Mouse (Mus musculus) lung, adult 2 months (tissue): ENCODE measurements around the gene Popdc2. TPM values are rescaled to one million over a fixed set of nuclear protein-coding genes. Genes with fewer than 3 reads are reported as not detected.

Experiments
- DNase-seq: peaks from one replicate; pipeline ENCODE4 v3.0.0; 2022
- H3K4me1 ChIP-seq: fragments of 200-500 bp; 2 replicates; pipeline ENCODE4 v1.6.1; 2011; ENCODE audit warnings: low read length; ENCODE audit not compliant: control insufficient read depth, insufficient read depth
- H3K4me3 ChIP-seq: fragments of 200-500 bp; replicated peaks from 2 replicates; pipeline ENCODE3; 2011; ENCODE audit warnings: low read depth, mild to moderate bottlenecking, control low read depth, low read length; ENCODE audit errors: extremely low read depth
- CTCF ChIP-seq: fragments of 200-500 bp; IDR thresholded peaks from 2 replicates; pipeline ENCODE4 v1.5.1; 2011; ENCODE audit warnings: mild to moderate bottlenecking, low read length, control low read depth; ENCODE audit not compliant: insufficient read depth
- POLR2A ChIP-seq: fragments of 200-500 bp; IDR thresholded peaks from 2 replicates; pipeline ENCODE4 v1.6.1; 2011; ENCODE audit warnings: low read depth, mild to moderate bottlenecking, control low read depth, low read length, borderline replicate concordance; ENCODE audit errors: extremely low read depth
- WGBS: fragments of 180-500 bp; shearing (Covaris S2); methylation state at CpG from one replicate; pipeline ENCODE4 v1.1.7; 2018; 5-methylcytosine and 5-hydroxymethylcytosine counted together
- polyA plus RNA-seq: library from polyadenylated mRNA; depleted of rRNA; stranded (reverse); fragments of >200 nt; gene quantifications from 2 replicates; pipeline ENCODE4 v1.2.3, GENCODE M21; 2012; rRNA removed

Popdc2 gene
- polyA plus RNA-seq, 1 experiment, result 30.9 TPM

- TF ChIP-seq POLR2A (no peak), CTCF (no peak)
- WGBS, result 50% methylated on average over 5 of the region's 5 CpGs
- H3K4me1 ChIP-seq, result no peaks in the 10 kb centered on the region
- DNase-seq, result no peak
- H3K4me3 ChIP-seq, result no peak overlapping the region
These were observed 45.6 kb downstream of the Popdc2 start for GRCm38 (mm10) chr16:38407584-38407983.

GRCm38 (mm10) chr16:38408416-38408815 lies 46.4 kb downstream of the Popdc2 start:
- DNase-seq, result no peak
- no peaks in the 10 kb centered on the region for H3K4me1 ChIP-seq
- no peak overlapping the region for H3K4me3 ChIP-seq
- TF ChIP-seq POLR2A (no peak), CTCF (no peak)
- 96% methylated on average over 8 of the region's 8 CpGs for WGBS

GRCm38 (mm10) chr16:38414953-38415352 lies 52.9 kb downstream of the Popdc2 start:
- Histone ChIP-seq H3K4me1 (no peaks in the 10 kb centered on the region), H3K4me3 (no peak overlapping the region)
- DNase-seq, result no peak
- no peak for TF ChIP-seq POLR2A
- no peak for TF ChIP-seq CTCF
- 76% methylated on average over 7 of the region's 7 CpGs for WGBS

GRCm38 (mm10) chr16:38425374-38425773 lies 63.4 kb downstream of the Popdc2 start:
- no peaks in the 10 kb centered on the region for H3K4me1 ChIP-seq
- TF ChIP-seq POLR2A (no peak), CTCF (no peak)
- no peak overlapping the region for H3K4me3 ChIP-seq
- DNase-seq, result no peak
- 77% methylated on average over 2 of the region's 2 CpGs for WGBS

- DNase-seq, result no peak
- H3K4me3 ChIP-seq, result no peak overlapping the region
- H3K4me1 ChIP-seq, result no peaks in the 10 kb centered on the region
- no peak for TF ChIP-seq CTCF
- TF ChIP-seq POLR2A, result no peak
- 76% methylated on average over 1 of the region's 1 CpGs for WGBS
These were observed 63.8 kb downstream of the Popdc2 start for GRCm38 (mm10) chr16:38425799-38426198.

Other genes with a start within 250 kb of the Popdc2 start
- 0.63 and 0.66 TPM in 2 replicates for gene Nr1i2, start 67.4 kb upstream of the Popdc2 start, polyA plus RNA-seq
- 1.7 and 2.5 TPM in 2 replicates for gene Maats1, start 20.1 kb upstream of the Popdc2 start, polyA plus RNA-seq
- 63.2 and 64.6 TPM in 2 replicates for gene Cox17, start 15.2 kb upstream of the Popdc2 start, polyA plus RNA-seq
- not detected in 2 replicates for gene Gm21987, start 15.2 kb upstream of the Popdc2 start, polyA plus RNA-seq
- gene Pla1a, start 70.9 kb downstream of the Popdc2 start, polyA plus RNA-seq, result 1.6 and 2.0 TPM in 2 replicates
- gene Adprh, start 90.5 kb downstream of the Popdc2 start, polyA plus RNA-seq, result 27.0 and 29.4 TPM in 2 replicates
- 0.35 and 0.98 TPM in 2 replicates for gene Cd80, start 93.4 kb downstream of the Popdc2 start, polyA plus RNA-seq
- gene Timmdc1, start 160.5 kb downstream of the Popdc2 start, polyA plus RNA-seq, result 10.0 and 12.9 TPM in 2 replicates
- 17.5 and 27.8 TPM in 2 replicates for gene Poglut1, start 188.0 kb downstream of the Popdc2 start, polyA plus RNA-seq
- gene Tmem39a, start 196.5 kb downstream of the Popdc2 start, polyA plus RNA-seq, result 50.1 and 73.2 TPM in 2 replicates